Mouse (Mus musculus): Measurements from ENCODE around the gene Tmem235. TPM values are rescaled to one million over a fixed set of nuclear protein-coding genes. Genes with fewer than 3 reads are reported as not detected.
A peak's percentile ranks its signal among the peaks of the same experiment; 100 is the strongest.

Gene Tmem235
- polyA plus RNA-seq, 1 experiment from 2014 or later, result not detected

DNA sequence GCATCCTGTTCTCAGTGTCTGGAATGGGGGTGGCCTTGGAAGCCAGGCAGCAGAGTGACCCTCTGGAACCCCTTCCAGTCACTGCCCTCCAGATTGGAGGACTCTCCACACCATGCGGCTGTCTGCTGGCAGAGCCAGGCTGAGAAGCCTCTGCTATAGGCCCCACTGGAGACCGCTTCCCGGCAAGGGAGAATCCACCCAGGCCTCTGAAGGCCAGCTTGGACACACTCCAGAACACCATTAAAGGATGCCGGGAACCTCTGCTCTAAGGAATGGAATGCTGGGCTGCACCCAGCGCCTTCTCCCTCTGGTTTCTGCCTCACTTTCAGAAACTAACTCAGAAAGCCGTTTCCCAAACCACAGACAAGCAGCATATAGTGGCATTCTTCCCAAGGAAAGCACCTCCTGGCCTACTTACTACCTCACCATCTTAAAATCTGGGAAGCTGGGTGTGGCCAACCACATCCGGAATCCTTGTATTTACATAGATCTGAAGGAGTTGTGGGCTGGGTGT lies 37.8 kb upstream of the Tmem235 start:
- Histone ChIP-seq H3K4me2 (replicated peaks; ENCODE audit: low read depth, low read length) (no peak overlapping the region), H3K27me3 (ENCODE audit: control insufficient read depth, insufficient read depth, low read length) (no peaks in the 10 kb centered on the region), H3K27ac (ENCODE audit: low read depth, low read length) (no peak overlapping the region), H3K4me1 (replicated peaks; ENCODE audit: control insufficient read depth, insufficient read depth, low read length) (peaks cover 2% of the 10 kb centered on the region), H3K9me3 (ENCODE audit: control insufficient read depth, low read length) (no peaks in the 10 kb centered on the region), H3K36me3 (ENCODE audit: control insufficient read depth, insufficient read depth, low read length) (no peaks in the 10 kb centered on the region; the same call in 1 of the 2 replicates), H3K9ac (ENCODE audit: low read depth, low read length) (no peak overlapping the region), H3K4me3 (ENCODE audit: low read depth, low read length) (no peak overlapping the region)
- no peak for ATAC-seq (ENCODE audit: low FRiP score)
- 91% methylated on average over 7 of the region's 7 CpGs for WGBS
- DNase-seq (ENCODE audit: low spot score), result no peak

GRCm38 (mm10) chr11:117823411-117823810 lies 37.1 kb upstream of the Tmem235 start:
- H3K4me3 ChIP-seq (ENCODE audit: low read depth, low read length), result no peak overlapping the region
- DNase-seq (ENCODE audit: low spot score) (no peak), ATAC-seq (ENCODE audit: low FRiP score) (no peak)
- no peaks in the 10 kb centered on the region for H3K9me3 ChIP-seq (ENCODE audit: control insufficient read depth, low read length)
- H3K27ac ChIP-seq (ENCODE audit: low read depth, low read length), result no peak overlapping the region
- 92% methylated on average over 6 of the region's 6 CpGs for WGBS
- no peaks in the 10 kb centered on the region for H3K27me3 ChIP-seq (ENCODE audit: control insufficient read depth, insufficient read depth, low read length)
- no peaks in the 10 kb centered on the region; the same call in 1 of the 2 replicates for H3K36me3 ChIP-seq (ENCODE audit: control insufficient read depth, insufficient read depth, low read length)
- H3K9ac ChIP-seq (ENCODE audit: low read depth, low read length), result no peak overlapping the region
- H3K4me2 ChIP-seq (replicated peaks; ENCODE audit: low read depth, low read length), result no peak overlapping the region
- peaks cover 2% of the 10 kb centered on the region for H3K4me1 ChIP-seq (replicated peaks; ENCODE audit: control insufficient read depth, insufficient read depth, low read length)

GRCm38 (mm10) chr11:117824060-117824969 lies 36.2 kb upstream of the Tmem235 start:
- H3K36me3 ChIP-seq (ENCODE audit: control insufficient read depth, insufficient read depth, low read length), result no peaks in the 10 kb centered on the region; the same call in 1 of the 2 replicates
- no peaks in the 10 kb centered on the region for H3K27me3 ChIP-seq (ENCODE audit: control insufficient read depth, insufficient read depth, low read length)
- ATAC-seq (ENCODE audit: low FRiP score) (peak; percentile 63), DNase-seq (ENCODE audit: low spot score) (peak; percentile 87)
- no peak overlapping the region for H3K27ac ChIP-seq (ENCODE audit: low read depth, low read length)
- 30% methylated on average over 23 of the region's 23 CpGs for WGBS
- H3K9ac ChIP-seq (ENCODE audit: low read depth, low read length), result peak overlapping the region; percentile 84; the same call in 1 of the 2 replicates
- H3K4me2 ChIP-seq (replicated peaks; ENCODE audit: low read depth, low read length), result peak overlapping the region; percentile 88
- no peaks in the 10 kb centered on the region for H3K9me3 ChIP-seq (ENCODE audit: control insufficient read depth, low read length)
- H3K4me3 ChIP-seq (ENCODE audit: low read depth, low read length), result peak overlapping the region; percentile 47
- peaks cover 2% of the 10 kb centered on the region for H3K4me1 ChIP-seq (replicated peaks; ENCODE audit: control insufficient read depth, insufficient read depth, low read length)

- H3K27me3 ChIP-seq (ENCODE audit: control insufficient read depth, insufficient read depth, low read length), result no peaks in the 10 kb centered on the region
- peaks cover 2% of the 10 kb centered on the region for H3K4me1 ChIP-seq (replicated peaks; ENCODE audit: control insufficient read depth, insufficient read depth, low read length)
- H3K27ac ChIP-seq (ENCODE audit: low read depth, low read length), result peak within 1 kb of the TSS; percentile 80
Observed at GRCm38 (mm10) chr11:117825333-117826101, 35.0 kb upstream of the Tmem235 start, which contains the start of the genes Afmid and Tk1. Gene Afmid, plus strand, starts transcription at chr11:117825924. Gene Tk1, minus strand, starts transcription at chr11:117826092.

DNA sequence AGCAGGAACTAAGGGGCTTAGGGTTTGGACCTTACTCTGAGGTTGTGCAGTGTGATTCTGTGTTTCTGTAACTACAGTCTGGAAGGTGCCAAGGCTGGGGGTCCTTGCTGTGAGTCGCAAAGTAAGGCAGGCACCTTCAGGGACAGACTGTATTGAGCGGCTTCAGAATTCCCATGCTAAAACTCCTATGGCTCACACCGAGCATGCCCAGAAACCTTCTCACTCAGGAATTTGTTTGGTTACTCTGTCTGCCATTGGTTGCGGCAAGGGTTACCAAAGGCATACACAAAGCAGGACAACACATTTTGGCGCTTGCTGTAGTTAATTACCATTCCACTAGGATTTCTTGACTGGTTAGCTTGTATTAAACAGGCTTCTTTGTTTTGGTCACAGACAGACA lies 34.4 kb upstream of the Tmem235 start:
- peaks cover 2% of the 10 kb centered on the region for H3K4me1 ChIP-seq (replicated peaks; ENCODE audit: control insufficient read depth, insufficient read depth, low read length)
- H3K4me3 ChIP-seq (ENCODE audit: low read depth, low read length), result peak overlapping the region; percentile 47
- WGBS, result 14% methylated on average over 5 of the region's 5 CpGs
- no peaks in the 10 kb centered on the region for H3K27me3 ChIP-seq (ENCODE audit: control insufficient read depth, insufficient read depth, low read length)
- H3K9ac ChIP-seq (ENCODE audit: low read depth, low read length), result peak overlapping the region; percentile 84
- peak overlapping the region; percentile 88 for H3K4me2 ChIP-seq (replicated peaks; ENCODE audit: low read depth, low read length)
- no peaks in the 10 kb centered on the region; the same call in 1 of the 2 replicates for H3K36me3 ChIP-seq (ENCODE audit: control insufficient read depth, insufficient read depth, low read length)
- no peak for DNase-seq (ENCODE audit: low spot score)
- H3K9me3 ChIP-seq (ENCODE audit: control insufficient read depth, low read length), result no peaks in the 10 kb centered on the region
- H3K27ac ChIP-seq (ENCODE audit: low read depth, low read length), result peak overlapping the region; percentile 80; the same call in 1 of the 2 replicates
- ATAC-seq (ENCODE audit: low FRiP score), result peak; percentile 46; the same call in 1 of the 2 replicates

More at GRCm38 (mm10) chr11:117825333-117826101, 35.0 kb upstream of the Tmem235 start, which contains the start of the genes Afmid and Tk1:
- peak; percentile 83 for DNase-seq (ENCODE audit: low spot score)
- Histone ChIP-seq H3K4me3 (ENCODE audit: low read depth, low read length) (peak within 1 kb of the TSS; percentile 47), H3K9ac (ENCODE audit: low read depth, low read length) (peak within 1 kb of the TSS; percentile 84), H3K9me3 (ENCODE audit: control insufficient read depth, low read length) (no peaks in the 10 kb centered on the region), H3K4me2 (replicated peaks; ENCODE audit: low read depth, low read length) (peak within 1 kb of the TSS; percentile 88), H3K36me3 (ENCODE audit: control insufficient read depth, insufficient read depth, low read length) (no peaks in the 10 kb centered on the region; the same call in 1 of the 2 replicates)
- ATAC-seq (ENCODE audit: low FRiP score), result peak; percentile 71
- under 1% methylated on average over 33 of the region's 34 CpGs for WGBS

GRCm38 (mm10) chr11:117826916-117827315 lies 33.6 kb upstream of the Tmem235 start:
- Histone ChIP-seq H3K27ac (ENCODE audit: low read depth, low read length) (no peak overlapping the region), H3K4me3 (ENCODE audit: low read depth, low read length) (no peak overlapping the region), H3K9me3 (ENCODE audit: control insufficient read depth, low read length) (no peaks in the 10 kb centered on the region), H3K4me1 (replicated peaks; ENCODE audit: control insufficient read depth, insufficient read depth, low read length) (peaks cover 2% of the 10 kb centered on the region), H3K4me2 (replicated peaks; ENCODE audit: low read depth, low read length) (no peak overlapping the region), H3K36me3 (ENCODE audit: control insufficient read depth, insufficient read depth, low read length) (no peaks in the 10 kb centered on the region), H3K27me3 (ENCODE audit: control insufficient read depth, insufficient read depth, low read length) (no peaks in the 10 kb centered on the region), H3K9ac (ENCODE audit: low read depth, low read length) (no peak overlapping the region)
- ATAC-seq (ENCODE audit: low FRiP score), result no peak
- WGBS, result 80% methylated on average over 8 of the region's 8 CpGs
- DNase-seq (ENCODE audit: low spot score), result no peak

DNA sequence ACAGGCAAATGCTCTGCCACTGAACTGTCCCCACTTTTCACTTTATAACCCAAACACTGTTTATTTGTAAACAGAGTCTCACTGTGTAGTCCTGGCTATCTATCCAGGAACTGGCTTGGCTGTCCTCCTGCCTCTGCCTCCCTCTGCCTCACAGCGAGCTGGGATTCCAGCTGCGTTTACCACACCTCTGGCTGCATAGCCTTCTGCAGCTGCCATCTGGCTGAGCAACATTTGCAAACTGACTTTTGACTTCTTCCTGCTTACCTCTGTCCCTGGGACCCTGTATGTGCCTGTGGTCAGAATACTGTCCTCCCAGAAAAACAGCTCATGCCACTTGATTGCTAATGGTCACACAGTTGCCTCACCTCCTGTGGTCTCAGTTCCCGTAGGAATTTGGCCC lies 33.2 kb upstream of the Tmem235 start:
- no peak overlapping the region for H3K9ac ChIP-seq (ENCODE audit: low read depth, low read length)
- H3K27me3 ChIP-seq (ENCODE audit: control insufficient read depth, insufficient read depth, low read length), result no peaks in the 10 kb centered on the region
- H3K4me2 ChIP-seq (replicated peaks; ENCODE audit: low read depth, low read length), result no peak overlapping the region
- H3K4me3 ChIP-seq (ENCODE audit: low read depth, low read length), result no peak overlapping the region
- no peak overlapping the region for H3K27ac ChIP-seq (ENCODE audit: low read depth, low read length)
- H3K4me1 ChIP-seq (replicated peaks; ENCODE audit: control insufficient read depth, insufficient read depth, low read length), result peaks cover 5% of the 10 kb centered on the region
- H3K36me3 ChIP-seq (ENCODE audit: control insufficient read depth, insufficient read depth, low read length), result no peaks in the 10 kb centered on the region
- no peak for ATAC-seq (ENCODE audit: low FRiP score)
- no peaks in the 10 kb centered on the region for H3K9me3 ChIP-seq (ENCODE audit: control insufficient read depth, low read length)
- DNase-seq (ENCODE audit: low spot score), result no peak
- WGBS, result 76% methylated on average over 3 of the region's 3 CpGs

DNA sequence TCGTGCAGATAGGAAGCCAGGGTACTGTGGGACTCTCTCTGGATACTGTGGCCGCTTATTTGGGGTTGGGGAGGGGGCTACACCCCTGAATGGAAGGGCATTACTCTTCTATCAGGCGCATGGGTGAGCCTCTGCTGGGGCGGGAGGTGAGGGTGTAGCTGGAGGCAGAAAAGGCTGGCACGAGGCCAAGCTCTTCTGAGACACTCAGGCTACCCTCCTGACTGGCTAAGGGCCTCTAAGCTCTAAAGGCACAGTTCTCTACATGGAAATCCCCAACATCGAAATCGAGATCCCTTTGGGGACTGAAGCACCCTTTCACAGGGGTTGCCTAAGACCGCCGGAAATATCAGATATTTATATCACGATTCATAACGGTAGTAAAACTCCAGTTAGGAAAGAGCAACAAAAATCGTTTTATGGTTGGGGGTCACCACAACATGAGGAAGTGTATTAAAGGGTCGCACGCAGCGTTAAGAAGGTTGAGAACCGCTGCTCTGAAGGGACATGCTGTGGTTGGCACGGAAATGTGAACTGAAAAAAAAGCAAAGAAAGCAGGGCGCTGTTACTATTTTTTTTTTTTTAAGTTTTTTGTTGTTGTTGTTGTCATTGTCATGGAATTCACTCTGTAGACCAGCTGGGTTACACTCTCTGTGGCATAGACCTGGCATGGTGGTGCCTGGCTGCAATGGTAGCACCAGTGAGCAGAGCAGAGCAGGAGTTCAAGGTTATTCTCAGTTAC lies 32.2 kb upstream of the Tmem235 start:
- no peak overlapping the region for H3K9ac ChIP-seq (ENCODE audit: low read depth, low read length)
- peaks cover 8% of the 10 kb centered on the region for H3K4me1 ChIP-seq (replicated peaks; ENCODE audit: control insufficient read depth, insufficient read depth, low read length)
- no peaks in the 10 kb centered on the region for H3K27me3 ChIP-seq (ENCODE audit: control insufficient read depth, insufficient read depth, low read length)
- 88% methylated on average over 18 of the region's 18 CpGs for WGBS
- no peak for ATAC-seq (ENCODE audit: low FRiP score)
- no peak overlapping the region for H3K4me2 ChIP-seq (replicated peaks; ENCODE audit: low read depth, low read length)
- no peak overlapping the region for H3K4me3 ChIP-seq (ENCODE audit: low read depth, low read length)
- H3K36me3 ChIP-seq (ENCODE audit: control insufficient read depth, insufficient read depth, low read length), result no peaks in the 10 kb centered on the region
- H3K27ac ChIP-seq (ENCODE audit: low read depth, low read length), result no peak overlapping the region
- no peaks in the 10 kb centered on the region for H3K9me3 ChIP-seq (ENCODE audit: control insufficient read depth, low read length)
- DNase-seq (ENCODE audit: low spot score), result no peak
